Mouse (Mus musculus) testis, adult 2 months (tissue): ENCODE data around the gene Ltbp1. TPM values are rescaled to one million over a fixed set of nuclear protein-coding genes. Genes with fewer than 3 reads are reported as not detected.
A peak's percentile ranks its signal among the peaks of the same experiment; 100 is the strongest.

ENCODE experiments used
- H3K27ac ChIP-seq: fragments of 200-500 bp; 2 replicates; pipeline ENCODE4 v1.5.1; 2012; ENCODE audit warnings: low read depth, low read length; ENCODE audit not compliant: control insufficient read depth, insufficient read depth
- H3K27me3 ChIP-seq: fragments of 200-500 bp; 2 replicates; pipeline ENCODE4 v1.6.1; 2012; ENCODE audit warnings: mild to moderate bottlenecking, low read length, moderate library complexity; ENCODE audit not compliant: control insufficient read depth, insufficient read depth
- H3K36me3 ChIP-seq: fragments of 200-500 bp; 2 replicates; pipeline ENCODE4 v1.6.1; 2012; ENCODE audit warnings: mild to moderate bottlenecking, low read length; ENCODE audit not compliant: control insufficient read depth, insufficient read depth
- H3K4me1 ChIP-seq: fragments of 200-500 bp; 2 replicates; pipeline ENCODE4 v1.6.1; 2012; ENCODE audit warnings: low read length; ENCODE audit not compliant: control insufficient read depth, insufficient read depth
- H3K4me3 ChIP-seq: fragments of 200-500 bp; 2 replicates; pipeline ENCODE4 v1.5.1; 2012; ENCODE audit warnings: low read depth, mild to moderate bottlenecking, low read length, moderate library complexity, mixed read lengths; ENCODE audit not compliant: control insufficient read depth
- CTCF ChIP-seq: fragments of 200-500 bp; IDR thresholded peaks from 2 replicates; pipeline ENCODE4 v1.5.1; 2012; ENCODE audit warnings: low read depth, mild to moderate bottlenecking, inconsistent platforms, low read length, moderate library complexity; ENCODE audit not compliant: control insufficient read depth, insufficient read depth, insufficient replicate concordance
- POLR2A ChIP-seq: fragments of 200-500 bp; IDR thresholded peaks from 2 replicates; pipeline ENCODE4 v1.6.1; 2012; ENCODE audit warnings: low read depth, mild to moderate bottlenecking, inconsistent platforms, low read length, moderate library complexity; ENCODE audit not compliant: control insufficient read depth
- polyA plus RNA-seq: library from polyadenylated mRNA; depleted of rRNA; stranded (reverse); fragments of >200 nt; gene quantifications from 2 replicates; pipeline ENCODE4 v1.2.3, GENCODE M21; 2012; rRNA removed

Gene Ltbp1
- 2.8 and 2.9 TPM in 2 replicates for polyA plus RNA-seq

DNA sequence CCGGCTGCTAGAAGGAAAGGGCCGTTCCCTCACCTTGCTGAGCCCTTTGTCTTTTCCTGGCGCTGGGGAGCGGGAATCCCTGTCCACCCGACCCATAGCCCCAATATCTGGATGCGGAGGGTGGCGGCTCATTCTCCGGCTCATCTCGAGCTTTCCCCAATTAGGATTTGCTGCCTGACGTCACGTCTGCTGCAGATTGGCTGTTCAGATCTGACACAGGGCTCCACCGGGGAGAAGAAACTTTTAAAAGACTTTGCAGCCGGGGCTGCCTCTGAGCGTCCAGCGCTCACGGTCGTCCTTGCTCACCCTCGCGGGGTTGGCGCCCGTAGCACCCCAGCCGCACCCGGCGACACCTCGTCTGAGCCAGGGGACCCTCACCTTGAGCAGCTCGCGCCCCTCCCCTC lies at the start of gene Ltbp1:
Ltbp1 (plus strand) TSS at position 288 of the 404 bp plus-strand sequence.
- Histone ChIP-seq H3K27ac (no peak within 1 kb of the TSS; the same call in 1 of the 2 replicates), H3K4me1 (peaks cover 2% of the 10 kb centered on the region), H3K27me3 (no peaks in the 10 kb centered on the region), H3K36me3 (no peaks in the 10 kb centered on the region), H3K4me3 (peak within 1 kb of the TSS; percentile 38)
- TF ChIP-seq POLR2A (no peak), CTCF (no peak)

DNA sequence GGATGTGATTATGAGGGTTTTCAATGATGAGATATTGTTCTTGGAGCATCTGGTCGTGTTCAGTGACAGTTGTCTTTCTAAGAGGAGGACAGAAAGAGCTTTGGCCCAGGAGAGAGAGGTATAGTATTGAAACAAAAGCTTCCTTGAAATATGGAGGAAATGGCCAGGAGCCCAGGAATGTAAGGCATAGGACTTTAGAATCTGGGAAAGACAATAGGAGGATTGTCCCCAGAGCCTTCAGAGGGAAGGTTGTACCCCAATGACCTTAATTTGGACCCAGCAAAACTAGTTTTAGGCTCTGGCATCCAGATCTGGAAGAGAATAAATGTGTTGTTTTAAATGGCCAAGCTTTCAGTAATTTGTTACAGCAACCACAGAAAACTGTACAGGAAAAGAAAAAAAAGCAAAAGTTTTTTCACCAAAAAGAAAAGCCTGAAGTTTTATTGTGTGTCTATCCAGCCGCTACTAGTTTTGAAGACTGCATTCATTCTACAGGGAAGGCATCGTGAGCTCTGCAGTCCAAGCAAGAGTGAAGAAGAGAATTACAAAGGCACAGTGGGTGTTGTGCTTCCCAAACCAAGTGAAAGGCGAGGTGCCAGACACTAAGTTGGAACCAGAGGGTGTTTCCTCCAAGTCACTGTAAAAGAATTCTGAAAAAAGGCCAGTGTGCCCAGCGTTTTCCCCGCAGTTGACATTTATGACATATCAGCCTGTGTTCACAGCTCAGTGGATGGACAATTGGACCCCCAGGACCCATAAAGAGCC lies 45.7 kb upstream of the Ltbp1 start:
- no peak overlapping the region for H3K27ac ChIP-seq
- H3K27me3 ChIP-seq: no peaks in the 10 kb centered on the region
- H3K36me3 ChIP-seq: no peaks in the 10 kb centered on the region
- H3K4me3 ChIP-seq: no peak overlapping the region
- H3K4me1 ChIP-seq: no peaks in the 10 kb centered on the region; the same call in 1 of the 2 replicates
- TF ChIP-seq POLR2A: no peak
- no peak for TF ChIP-seq CTCF

- no peak overlapping the region for H3K4me3 ChIP-seq
- no peaks in the 10 kb centered on the region for H3K27me3 ChIP-seq
- no peaks in the 10 kb centered on the region for H3K36me3 ChIP-seq
- H3K27ac ChIP-seq: no peak overlapping the region
- no peak for TF ChIP-seq CTCF
- TF ChIP-seq POLR2A: no peak
- H3K4me1 ChIP-seq: peaks cover 2% of the 10 kb centered on the region; the same call in 1 of the 2 replicates
These were observed 42.1 kb upstream of the Ltbp1 start for GRCm38 (mm10) chr17:74963222-74963621.

- no peaks in the 10 kb centered on the region for H3K36me3 ChIP-seq
- TF ChIP-seq POLR2A (no peak), CTCF (no peak)
- H3K4me1 ChIP-seq: peaks cover 5% of the 10 kb centered on the region
- no peak overlapping the region for H3K4me3 ChIP-seq
- no peaks in the 10 kb centered on the region for H3K27me3 ChIP-seq
- H3K27ac ChIP-seq: no peak overlapping the region
These were observed 41.5 kb upstream of the Ltbp1 start for GRCm38 (mm10) chr17:74963861-74964260.

DNA sequence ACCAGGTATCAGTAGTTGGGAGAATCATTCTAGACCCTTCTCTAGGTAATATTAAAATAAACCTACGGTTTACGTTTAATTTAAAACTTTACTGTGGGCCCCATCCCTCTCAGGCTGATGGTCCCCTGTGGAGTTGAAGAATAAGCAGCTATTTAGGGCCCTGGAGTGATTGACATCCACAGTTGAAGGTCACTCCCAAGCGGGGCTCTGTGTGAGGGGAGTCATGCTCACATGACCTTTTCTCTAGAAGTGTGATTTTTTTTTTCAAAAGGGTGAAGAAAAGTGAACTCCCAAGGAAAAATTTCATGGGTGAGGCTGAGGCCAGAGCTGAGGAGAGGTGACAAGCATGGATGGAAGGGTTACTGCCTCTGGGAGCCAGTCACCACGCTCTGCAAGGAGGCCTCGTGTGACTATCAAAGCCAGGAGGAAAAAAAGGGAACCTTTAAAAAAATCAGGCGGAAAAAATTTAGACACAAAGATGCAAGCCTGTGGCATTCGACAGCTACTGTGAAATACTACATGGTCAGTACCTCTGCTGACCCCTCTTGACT lies 38.0 kb upstream of the Ltbp1 start:
- Histone ChIP-seq H3K4me3 (no peak overlapping the region; the same call in 1 of the 2 replicates), H3K27me3 (no peaks in the 10 kb centered on the region), H3K27ac (no peak overlapping the region), H3K36me3 (no peaks in the 10 kb centered on the region), H3K4me1 (peaks cover 5% of the 10 kb centered on the region)
- no peak for TF ChIP-seq CTCF
- TF ChIP-seq POLR2A: no peak

DNA sequence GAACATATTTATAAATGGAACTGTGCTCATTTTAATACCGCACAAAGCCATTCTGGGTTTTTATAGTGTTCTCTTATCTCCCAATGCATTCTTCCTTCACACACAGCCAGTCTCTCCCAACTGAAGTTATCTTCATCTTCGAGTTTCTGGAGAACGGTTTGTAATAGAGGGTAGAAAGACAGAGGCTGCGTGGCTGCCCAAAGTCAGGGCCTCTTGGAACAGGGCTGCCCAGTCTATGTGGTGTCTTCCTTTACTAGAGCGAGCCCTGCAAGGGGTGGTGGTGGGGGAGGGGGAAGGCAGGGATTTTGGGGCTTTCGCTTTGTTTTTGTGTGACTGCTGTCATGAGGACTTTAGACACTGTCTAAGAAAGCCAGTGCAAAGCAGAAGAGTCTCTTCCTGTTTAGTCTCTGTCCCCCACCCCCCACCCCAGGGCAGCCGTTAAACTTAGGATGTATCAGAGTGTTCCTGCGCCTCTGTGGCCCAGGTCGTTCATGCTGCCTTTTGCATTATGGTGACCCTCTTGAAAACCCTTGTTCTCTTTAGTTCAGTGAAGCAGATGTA lies 37.1 kb upstream of the Ltbp1 start:
- H3K4me3 ChIP-seq: no peak overlapping the region
- TF ChIP-seq POLR2A: no peak
- TF ChIP-seq CTCF: no peak
- no peaks in the 10 kb centered on the region for H3K27me3 ChIP-seq
- peaks cover 5% of the 10 kb centered on the region for H3K4me1 ChIP-seq
- H3K27ac ChIP-seq: peak overlapping the region; percentile 49; the same call in 1 of the 2 replicates
- H3K36me3 ChIP-seq: no peaks in the 10 kb centered on the region

DNA sequence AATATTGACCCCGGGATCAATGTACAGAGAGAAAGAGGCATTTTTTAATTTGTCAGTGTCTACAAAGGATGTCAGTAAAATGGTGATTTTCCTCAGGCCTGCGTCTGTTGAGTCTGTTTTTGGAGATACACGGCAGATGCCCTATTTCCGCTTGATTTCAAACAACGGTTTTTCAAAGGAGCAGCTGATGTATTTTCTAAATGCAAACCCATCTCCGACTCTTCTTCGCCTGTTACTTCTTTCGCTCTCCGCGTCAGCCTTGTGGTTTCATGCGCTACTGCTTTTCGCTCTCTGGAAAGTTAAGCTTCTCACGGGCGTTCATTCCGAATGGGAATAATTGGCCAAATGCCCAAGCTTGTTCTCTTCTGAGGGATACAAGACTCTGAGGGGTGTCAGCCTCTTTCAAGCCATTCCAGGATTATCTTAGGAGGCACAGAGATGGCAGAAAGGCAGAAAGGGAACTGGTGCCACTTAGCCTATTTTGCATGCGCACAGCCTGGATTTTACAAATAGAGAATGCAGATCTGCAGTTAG lies 36.6 kb upstream of the Ltbp1 start:
- Histone ChIP-seq H3K36me3 (no peaks in the 10 kb centered on the region), H3K27me3 (no peaks in the 10 kb centered on the region), H3K4me3 (no peak overlapping the region), H3K4me1 (peaks cover 5% of the 10 kb centered on the region), H3K27ac (no peak overlapping the region; the same call in 1 of the 2 replicates)
- TF ChIP-seq POLR2A (no peak), CTCF (no peak)
